ENCODE assay signal across 10 mouse cellular contexts in the genomic region with DNA sequence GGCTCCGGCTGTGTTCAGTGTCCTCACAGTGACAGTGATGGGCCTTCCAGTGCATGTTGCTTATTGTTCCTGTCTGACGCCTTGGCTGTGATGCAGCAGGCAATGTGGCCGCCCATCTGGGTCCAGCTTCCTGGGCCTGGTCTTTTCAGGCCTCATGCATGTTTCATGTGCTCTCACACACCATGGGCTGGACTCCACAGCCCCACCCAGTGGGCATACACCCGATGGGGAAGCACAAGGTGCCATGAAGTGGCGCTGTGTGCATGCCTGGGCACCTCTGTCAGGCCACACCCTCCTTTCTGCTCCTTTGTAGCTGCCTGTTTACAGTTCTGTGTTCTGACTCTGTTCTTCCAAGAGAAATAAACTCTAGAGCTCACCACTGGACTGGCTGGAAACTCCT. TPM values are rescaled to one million over a fixed set of nuclear protein-coding genes. Genes with fewer than 3 reads are reported as not detected.
DNase-seq lines count a peak whose midpoint lies in the region; ATAC-seq and TF ChIP-seq lines count a peak whose summit lies in the region.
"Had no signal": no experiment of that assay in that cellular context is flagged by ENCODE, and none has a peak within 500 bp of the region (broad histone marks: within the 10 kb centered on the region; RNA-seq: fewer than 3 reads in every experiment).

No protein-coding gene starts in this region.

- H3K9me3 ChIP-seq in forebrain, postnatal 0 days (ENCODE audit: low read length), result no peaks in the 10 kb centered on the region
- H3K9me3 ChIP-seq: liver, embryonic 15.5 days had no signal

- no peaks in the 10 kb centered on the region for H3K27me3 ChIP-seq in forebrain, postnatal 0 days (ENCODE audit: insufficient read depth, low read length)
- H3K27me3 ChIP-seq: liver, embryonic 15.5 days had no signal

- 57% methylated on average over 5 of the region's 5 CpGs for WGBS in forebrain, postnatal 0 days

- peak; percentile 33 for TF ChIP-seq CTCF in gastrocnemius, adult 2 months (IDR thresholded peaks at IDR 0.05)
- TF ChIP-seq CTCF in forebrain, postnatal 0 days (IDR thresholded peaks at IDR 0.05; ENCODE audit: low read depth), result peak; percentile 59

- intact Hi-C loops in gastrocnemius, adult 2 months (cut with DNase I), result no loop called here

- no peak overlapping the region for H3K4me2 ChIP-seq in forebrain, postnatal 0 days (ENCODE audit: low read depth)
- H3K4me2 ChIP-seq: liver, embryonic 15.5 days had no signal

- ATAC-seq in forebrain, postnatal 0 days, result peak; percentile 46; the same call in 1 of the 2 replicates
- peak; percentile 34; the same call in 1 of the 2 replicates for ATAC-seq in megakaryocyte, adult 5-6 weeks (ENCODE audit: poor library complexity, severe bottlenecking)
- no peak for ATAC-seq in inflammation-experienced regulatory T-cells, adult 6 months

- H3K4me1 ChIP-seq in forebrain, postnatal 0 days (ENCODE audit: insufficient read depth), result no peaks in the 10 kb centered on the region

- peaks cover 44% of the 10 kb centered on the region for H3K36me3 ChIP-seq in forebrain, postnatal 0 days (ENCODE audit: insufficient read depth)

- H3K27ac ChIP-seq in gastrocnemius, adult 2 months, result no peak overlapping the region
- H3K27ac ChIP-seq in forebrain, postnatal 0 days (ENCODE audit: low read depth, low read length), result 0 out of 2 replicates have a peak overlapping the region, but pooled peaks have one; percentile 4

- DNase-seq in gastrocnemius, adult 2 months, result no peak
- no peak for DNase-seq in gastrocnemius, postnatal 4 days (ENCODE audit: low spot score in 2 of 2)
- peak; percentile 47 for DNase-seq in 3T3-L1 (ENCODE audit: low read depth, low spot score)
- DNase-seq in forebrain, postnatal 0 days, result no peak
- no peak for DNase-seq in layer of hippocampus, adult 11-12 months (ENCODE audit: low spot score)
- no peak for DNase-seq in cerebellum, postnatal 36 days

- no peak overlapping the region for H3K4me3 ChIP-seq in gastrocnemius, adult 2 months
- H3K4me3 ChIP-seq in forebrain, postnatal 0 days (ENCODE audit: low read depth, low read length), result no peak overlapping the region
- H3K4me3 ChIP-seq: erythroblast, embryonic 14.5 days; liver, embryonic 15.5 days had no signal

- no peak overlapping the region for H3K9ac ChIP-seq in forebrain, postnatal 0 days

RNA-seq across cellular contexts. Expression of a gene that starts 8.2 kb away (rescaled TPM):
- under 1 TPM; 0.25 to 0.48 TPM for total RNA-seq in gastrocnemius, adult 2 months (2021)
- total RNA-seq in gastrocnemius, postnatal 4 days (2021), result 1 to 10 TPM in 1 of 2 experiments, under 1 TPM in 1; 0.98 to 1.2 TPM
- 0.69 and 2.1 TPM in 2 replicates for total RNA-seq in forebrain, postnatal 0 days (2014; rRNA removed)
- polyA plus RNA-seq in forebrain, postnatal 0 days (2015; fragmentation: Nextera tagmentation; extraction: Ambion mirVana), result 0.36 TPM in 1 of 2 replicates, not detected in the other
- total RNA-seq in megakaryocyte, adult 5-6 weeks (2015), result not detected in 2 replicates
- 0.44 TPM in 1 of 2 replicates, not detected in the other for total RNA-seq in megakaryocyte, adult 5-6 weeks (2017)
- polyA plus RNA-seq in inflammation-experienced regulatory T-cells, adult 6 months (2017; shearing (Covaris generic)), result 1 to 10 TPM; 4.5 to 8.0 (median 5.1) TPM

RNA-seq across cellular contexts. Expression of a gene that starts 23.5 kb away (rescaled TPM):
- total RNA-seq in gastrocnemius, adult 2 months (2021), result 10 to 100 TPM; 21.8 to 31.9 TPM
- total RNA-seq in gastrocnemius, postnatal 4 days (2021), result 10 to 100 TPM; 32.1 to 32.2 TPM
- total RNA-seq in forebrain, postnatal 0 days (2014; rRNA removed), result 15.0 and 16.4 TPM in 2 replicates
- polyA plus RNA-seq in forebrain, postnatal 0 days (2015; fragmentation: Nextera tagmentation; extraction: Ambion mirVana), result 9.6 and 10.1 TPM in 2 replicates
- total RNA-seq in megakaryocyte, adult 5-6 weeks (2015), result not detected in 2 replicates
- not detected in 2 replicates for total RNA-seq in megakaryocyte, adult 5-6 weeks (2017)
- under 1 TPM in 1 of 3 experiments, not detected in 2; 0.95 TPM for polyA plus RNA-seq in inflammation-experienced regulatory T-cells, adult 6 months (2017; shearing (Covaris generic))
- polyA plus RNA-seq: erythroblast, embryonic 14.5 days had no signal

Comparison
In these comparisons a context has a peak if more than half of its experiments do, and no peak if none do; other contexts are left out.
1. RNA of a gene that starts 23.5 kb away (total RNA-seq): 32.1 to 32.2 TPM in gastrocnemius, postnatal 4 days, 21.8 to 31.9 TPM in gastrocnemius, adult 2 months and 15.0 to 16.4 TPM in forebrain, postnatal 0 days; not detected in megakaryocyte, adult 5-6 weeks; every median in the first group is over 10 times any median in the second.